Mouse (Mus musculus): ENCODE results near the gene B830017H08Rik.

The B830017H08Rik gene

DNA sequence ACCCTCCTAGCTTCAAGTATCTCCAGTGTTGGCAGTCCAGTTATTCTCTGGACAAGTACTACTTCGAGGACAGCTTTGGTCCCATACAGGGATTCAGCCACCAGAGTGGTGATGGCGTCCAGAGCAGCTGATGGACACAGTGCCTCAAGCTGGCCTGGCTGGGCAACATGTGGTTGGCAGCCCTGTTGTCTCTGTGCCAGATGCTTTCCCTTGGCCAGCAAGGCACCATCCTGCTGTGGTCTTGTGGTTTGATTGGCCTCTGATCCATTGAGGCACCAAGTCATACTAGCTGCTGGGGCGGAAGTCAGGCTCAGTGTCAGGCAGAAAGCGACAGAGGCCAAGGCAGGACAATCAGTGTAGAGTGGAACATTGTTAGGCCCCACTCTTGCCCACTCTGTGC lies 23.8 kb upstream of the B830017H08Rik start:
- in situ Hi-C loops (cut with MboI, MseI) = loop anchor here in 1 of 2 experiments (5.0 kb wide), 1 partner anchor 77 kb away; the partner anchor contains the start of gene Med15

- in situ Hi-C loops (cut with MboI, MseI) = loop anchor here in 1 of 2 experiments (5.0 kb wide), 1 partner anchor 77 kb away; the partner anchor contains the start of gene Med15
Observed at GRCm38 (mm10) chr16:17809711-17810110, 23.2 kb upstream of the B830017H08Rik start.

DNA sequence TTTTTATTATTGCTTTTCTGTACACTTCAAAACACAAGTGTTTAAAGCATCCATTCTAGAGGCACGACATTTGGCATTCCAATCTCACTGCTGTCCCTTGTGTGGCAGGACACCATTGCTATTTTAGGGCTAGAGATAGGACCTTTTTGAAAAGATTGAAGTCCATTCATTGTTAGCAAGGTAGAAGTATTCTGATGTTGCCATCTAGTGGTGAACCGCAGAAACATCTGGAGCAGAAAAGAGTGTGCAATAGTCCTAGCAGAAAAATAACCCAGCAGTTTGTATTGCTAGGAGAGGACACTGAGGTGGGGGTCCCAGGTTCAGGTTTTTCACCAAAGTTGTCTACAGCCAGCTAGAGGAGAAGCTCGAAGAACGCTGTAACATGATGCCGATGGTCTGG lies 20.8 kb upstream of the B830017H08Rik start:
- in situ Hi-C loops (cut with MboI, MseI) = no loop called here

- in situ Hi-C loops (cut with MboI, MseI) = no loop called here
Observed at GRCm38 (mm10) chr16:17813173-17813572, 19.7 kb upstream of the B830017H08Rik start.

GRCm38 (mm10) chr16:17815411-17816402 lies 17.2 kb upstream of the B830017H08Rik start:
- in situ Hi-C loops (cut with MboI, MseI) = no loop called here

DNA sequence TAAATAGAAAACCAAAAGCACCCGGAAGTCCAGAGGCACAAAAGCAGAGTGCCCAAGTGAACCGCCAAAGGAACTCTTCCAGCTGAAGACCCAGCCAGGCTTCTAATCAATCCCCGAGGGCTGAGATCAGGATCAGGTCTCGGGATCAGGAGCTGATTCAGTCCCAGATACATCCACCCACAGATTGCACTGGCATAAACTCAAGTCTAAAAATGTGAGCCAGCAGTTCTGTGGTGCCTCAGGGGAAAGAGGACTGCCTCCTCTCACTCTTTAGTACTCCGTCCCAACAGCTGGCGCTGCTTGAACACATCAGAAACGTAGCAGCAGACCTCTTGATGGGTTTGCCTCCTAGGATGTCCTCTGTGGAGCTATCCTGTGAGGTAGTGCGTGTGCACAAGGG lies 16.4 kb upstream of the B830017H08Rik start:
- in situ Hi-C loops (cut with MboI, MseI) = no loop called here

DNA sequence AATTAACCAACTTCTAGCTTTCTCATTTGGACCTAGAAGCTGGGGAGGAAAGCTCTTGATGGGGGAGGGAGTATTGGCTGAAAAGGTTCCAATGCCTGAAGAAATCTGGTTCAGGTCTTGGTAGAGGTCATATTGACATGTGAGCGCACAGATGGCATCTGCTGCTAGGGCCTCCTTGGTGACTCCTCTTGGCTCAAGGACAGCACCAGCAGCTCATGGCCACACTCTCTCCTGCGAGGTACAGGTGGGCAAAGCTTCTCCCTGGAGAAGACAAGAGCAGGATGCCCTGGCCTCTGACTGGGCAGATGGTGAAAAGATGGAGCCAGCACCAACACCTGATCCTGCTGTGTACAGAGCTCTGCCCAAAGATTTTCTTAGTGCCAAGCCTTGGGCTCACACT lies 6.4 kb upstream of the B830017H08Rik start:
- in situ Hi-C loops (cut with MboI, MseI) = no loop called here

DNA sequence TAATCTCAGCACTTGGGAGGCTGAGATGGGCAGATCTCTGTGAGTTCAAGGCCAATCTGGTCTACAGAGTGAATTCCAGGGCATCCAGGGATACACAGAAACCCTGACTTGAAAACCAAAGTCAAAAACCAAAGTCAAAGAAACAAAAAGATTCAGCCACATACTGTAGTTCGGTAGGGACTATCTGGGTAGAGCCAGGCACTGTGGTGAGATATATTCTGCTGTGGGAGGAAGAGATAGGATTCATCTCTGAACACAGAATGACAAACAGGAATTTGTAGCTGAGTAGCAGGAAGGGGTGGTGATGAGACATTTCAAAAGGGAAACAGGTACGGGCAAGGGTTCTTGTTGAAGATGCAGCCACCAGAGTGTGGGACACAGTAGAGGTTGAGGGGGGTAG lies 4.7 kb upstream of the B830017H08Rik start:
- in situ Hi-C loops (cut with MboI, MseI) = no loop called here

DNA sequence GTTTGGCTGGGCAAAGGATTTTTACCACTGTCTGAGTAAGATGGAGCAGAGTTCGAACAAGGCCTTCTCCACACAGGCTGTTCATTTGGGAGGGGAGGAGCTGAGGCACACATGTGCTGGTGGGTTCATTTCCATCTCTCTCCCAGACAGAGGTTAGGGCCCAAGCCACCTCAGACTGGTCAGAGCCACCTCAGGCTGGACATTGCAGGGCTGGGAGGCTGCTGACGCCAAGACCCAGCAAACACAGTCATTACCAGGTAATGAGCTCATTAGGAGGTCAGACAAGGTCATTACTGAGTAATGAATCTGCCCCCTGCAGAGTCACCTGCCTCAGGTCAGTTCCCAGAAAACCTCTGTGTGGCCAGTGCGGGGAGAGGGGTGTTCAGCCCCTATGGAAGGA lies 4.1 kb upstream of the B830017H08Rik start:
- in situ Hi-C loops (cut with MboI, MseI) = no loop called here

GRCm38 (mm10) chr16:17830385-17831178 lies 2.3 kb upstream of the B830017H08Rik start:
- in situ Hi-C loops (cut with MboI, MseI) = no loop called here

DNA sequence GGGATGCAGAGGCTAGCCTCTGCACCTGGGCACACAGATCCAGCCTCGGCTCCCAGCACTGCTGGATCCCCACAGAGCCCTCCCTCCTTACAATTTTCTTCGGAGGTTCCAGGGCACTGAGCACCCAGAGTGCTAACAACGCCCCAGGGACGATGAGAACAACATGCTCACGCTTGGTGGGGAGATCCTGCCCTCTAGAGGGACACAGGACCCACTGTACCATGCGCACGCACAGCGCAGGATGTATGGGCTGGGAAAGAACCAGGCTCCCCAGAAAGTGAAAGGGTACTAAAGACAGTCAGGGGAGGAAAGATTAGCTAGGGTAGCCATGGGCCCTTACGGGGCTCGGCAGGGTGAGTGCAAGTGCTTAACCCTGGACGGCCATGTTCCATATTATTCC lies 1.1 kb upstream of the B830017H08Rik start:
- in situ Hi-C loops (cut with MboI, MseI) = no loop called here

GRCm38 (mm10) chr16:17833321-17833680 lies 380 bp downstream of the B830017H08Rik start:
- in situ Hi-C loops (cut with MboI, MseI) = no loop called here

GRCm38 (mm10) chr16:17833681-17834399 lies 919 bp downstream of the B830017H08Rik start:
- in situ Hi-C loops (cut with MboI, MseI) = no loop called here

- in situ Hi-C loops (cut with MboI, MseI) = no loop called here
Observed at GRCm38 (mm10) chr16:17834543-17834942, 1.6 kb downstream of the B830017H08Rik start.

DNA sequence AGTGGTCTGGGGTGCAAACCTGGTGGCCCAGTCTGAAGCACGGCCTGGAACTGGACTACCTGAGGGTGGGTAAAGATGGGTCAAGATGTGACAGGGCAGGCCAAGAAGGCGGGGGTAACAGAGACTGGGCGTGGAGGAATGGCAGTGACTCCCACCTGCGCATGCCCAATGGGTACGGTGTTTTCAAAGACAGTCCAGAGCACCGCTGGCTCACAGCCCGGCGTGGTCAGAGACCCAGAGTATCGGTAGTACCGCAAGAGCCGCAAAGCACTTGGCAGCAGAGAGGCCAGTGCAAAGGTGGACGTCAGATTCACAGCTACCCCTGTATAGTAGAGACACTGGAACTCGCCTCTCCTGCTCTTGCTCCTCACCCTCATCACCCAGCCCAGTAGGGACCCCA lies 2.6 kb downstream of the B830017H08Rik start:
- in situ Hi-C loops (cut with MboI, MseI) = no loop called here

DNA sequence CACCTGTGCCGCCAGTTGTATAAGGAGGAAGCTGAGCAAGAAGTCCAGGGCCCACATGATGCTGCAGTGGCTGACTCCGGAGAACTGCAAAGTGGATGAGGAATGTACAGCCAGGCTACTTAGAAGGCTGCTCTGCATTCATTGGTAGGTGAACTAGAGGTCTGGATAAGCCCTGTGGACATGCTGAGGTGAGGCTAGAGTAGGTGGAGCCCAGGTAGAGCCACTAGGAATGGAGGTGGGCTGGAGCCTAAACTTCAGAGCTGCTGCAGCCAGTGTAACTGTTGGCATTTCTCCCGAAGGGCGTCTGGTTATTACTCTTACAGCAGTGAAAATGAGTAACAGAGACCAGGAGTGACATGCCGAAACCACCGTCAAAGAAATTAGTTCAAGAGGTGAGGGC lies 5.1 kb downstream of the B830017H08Rik start, which contains the start of gene Car15:
Gene Car15, minus strand, starts transcription at position 314 of the 400 bp plus-strand sequence.
- in situ Hi-C loops (cut with MboI, MseI) = no loop called here

GRCm38 (mm10) chr16:17839976-17840375 lies 7.1 kb downstream of the B830017H08Rik start:
- in situ Hi-C loops (cut with MboI, MseI) = no loop called here

GRCm38 (mm10) chr16:17842437-17842836 lies 9.5 kb downstream of the B830017H08Rik start:
- in situ Hi-C loops (cut with MboI, MseI) = no loop called here

DNA sequence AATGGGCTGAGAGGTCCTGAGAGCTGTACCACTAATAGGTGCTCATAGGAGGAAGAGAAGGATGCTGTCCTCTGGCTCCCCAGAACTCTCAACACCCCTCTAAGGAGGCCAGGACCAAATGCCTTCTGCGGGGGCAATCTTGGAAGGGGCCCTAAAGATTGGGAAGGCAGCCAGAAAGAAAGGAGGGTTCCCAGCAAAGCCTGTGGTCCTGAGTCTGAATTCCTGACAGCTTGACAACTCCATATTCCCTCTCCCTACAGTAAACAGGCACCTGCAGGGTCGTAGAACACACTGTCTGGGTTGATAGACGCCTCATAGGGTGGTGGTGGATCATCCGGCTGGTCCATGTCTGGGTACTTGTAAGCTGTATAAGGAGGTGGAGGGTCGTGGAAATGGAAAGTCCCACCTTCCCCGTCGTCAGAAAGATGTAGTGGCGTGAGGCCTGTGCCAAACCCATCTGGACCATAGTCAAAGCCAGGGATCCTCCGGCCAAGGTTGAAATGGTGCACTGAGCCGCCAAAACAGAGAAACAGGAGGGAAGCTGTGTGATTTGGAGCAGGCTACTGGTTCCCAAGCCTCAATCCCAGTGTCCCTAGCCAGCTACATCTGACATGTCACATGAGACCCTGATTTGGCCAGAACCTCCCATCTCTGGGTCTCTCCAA lies 10.9 kb downstream of the B830017H08Rik start:
- in situ Hi-C loops (cut with MboI, MseI) = no loop called here

DNA sequence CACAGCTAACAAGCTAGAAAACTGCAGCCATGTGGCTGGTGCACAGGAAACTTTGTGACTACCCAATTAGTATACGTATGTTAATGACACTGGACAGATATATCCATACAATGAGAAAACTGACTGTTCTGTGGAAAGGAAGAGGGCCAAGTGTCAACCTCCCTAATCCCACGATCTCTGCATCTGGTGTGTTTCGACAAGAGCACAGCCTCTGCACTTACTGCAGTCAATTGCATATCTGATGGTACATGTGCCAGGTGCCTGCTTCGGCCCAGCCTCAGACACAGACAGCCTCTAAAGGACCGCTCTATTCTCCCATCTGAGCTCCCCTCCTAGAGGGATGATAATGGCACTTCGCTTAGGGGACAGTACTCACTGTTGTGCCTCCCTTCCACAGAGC lies 15.5 kb downstream of the B830017H08Rik start:
- in situ Hi-C loops (cut with MboI, MseI) = no loop called here

GRCm38 (mm10) chr16:17848928-17849327 lies 16.0 kb downstream of the B830017H08Rik start:
- in situ Hi-C loops (cut with MboI, MseI) = no loop called here

Measured in T-helper 17 cell (primary cell).